Mouse (Mus musculus): Measurements from ENCODE around the gene Ctnna3. TPM values are rescaled to one million over a fixed set of nuclear protein-coding genes. Genes with fewer than 3 reads are reported as not detected.

Ctnna3 gene
- total and polyA plus RNA-seq, 2 experiments from 2014 or later = 0.63 to 1.0 TPM

- ATAC-seq (ENCODE audit: low FRiP score) (no peak), DNase-seq (ENCODE audit: low spot score) (no peak)
- no peaks in the 10 kb centered on the region for H3K4me1 ChIP-seq (ENCODE audit: insufficient read depth, low read length)
- H3K27me3 ChIP-seq (ENCODE audit: insufficient read depth, low read length) = no peaks in the 10 kb centered on the region
- no peak overlapping the region for H3K9ac ChIP-seq (replicated peaks; ENCODE audit: low read length, poor library complexity, severe bottlenecking)
- no peaks in the 10 kb centered on the region for H3K9me3 ChIP-seq (ENCODE audit: low read length)
- no peak overlapping the region for H3K4me2 ChIP-seq (ENCODE audit: low read depth, low read length, poor library complexity, severe bottlenecking)
- H3K36me3 ChIP-seq (ENCODE audit: insufficient read depth, low read length) = no peaks in the 10 kb centered on the region
- H3K4me3 ChIP-seq (ENCODE audit: low read depth, low read length) = no peak overlapping the region
- H3K27ac ChIP-seq (ENCODE audit: low read depth, low read length) = no peak overlapping the region
- no peak for TF ChIP-seq CTCF (IDR thresholded peaks at IDR 0.05)
Measured at GRCm38 (mm10) chr10:64438736-64439135, 1008.8 kb downstream of the Ctnna3 start.

GRCm38 (mm10) chr10:64448624-64449023, 1018.7 kb downstream of the Ctnna3 start:
- H3K27ac ChIP-seq (ENCODE audit: low read depth, low read length) = no peak overlapping the region
- no peaks in the 10 kb centered on the region for H3K36me3 ChIP-seq (ENCODE audit: insufficient read depth, low read length)
- no peaks in the 10 kb centered on the region for H3K27me3 ChIP-seq (ENCODE audit: insufficient read depth, low read length)
- H3K4me3 ChIP-seq (ENCODE audit: low read depth, low read length) = no peak overlapping the region
- no peaks in the 10 kb centered on the region for H3K4me1 ChIP-seq (ENCODE audit: insufficient read depth, low read length)
- ATAC-seq (ENCODE audit: low FRiP score) (no peak), DNase-seq (ENCODE audit: low spot score) (no peak)
- WGBS = 86% methylated on average over 2 of the region's 2 CpGs
- H3K4me2 ChIP-seq (ENCODE audit: low read depth, low read length, poor library complexity, severe bottlenecking) = no peak overlapping the region
- H3K9ac ChIP-seq (replicated peaks; ENCODE audit: low read length, poor library complexity, severe bottlenecking) = no peak overlapping the region
- no peaks in the 10 kb centered on the region for H3K9me3 ChIP-seq (ENCODE audit: low read length)
- no peak for TF ChIP-seq CTCF (IDR thresholded peaks at IDR 0.05)

GRCm38 (mm10) chr10:64483281-64483680, 1053.4 kb downstream of the Ctnna3 start:
- Histone ChIP-seq H3K4me2 (ENCODE audit: low read depth, low read length, poor library complexity, severe bottlenecking) (no peak overlapping the region), H3K36me3 (ENCODE audit: insufficient read depth, low read length) (no peaks in the 10 kb centered on the region), H3K9me3 (ENCODE audit: low read length) (no peaks in the 10 kb centered on the region), H3K4me1 (ENCODE audit: insufficient read depth, low read length) (no peaks in the 10 kb centered on the region), H3K27me3 (ENCODE audit: insufficient read depth, low read length) (no peaks in the 10 kb centered on the region), H3K9ac (replicated peaks; ENCODE audit: low read length, poor library complexity, severe bottlenecking) (no peak overlapping the region), H3K4me3 (ENCODE audit: low read depth, low read length) (no peak overlapping the region), H3K27ac (ENCODE audit: low read depth, low read length) (no peak overlapping the region)
- 79% methylated on average over 5 of the region's 5 CpGs for WGBS
- TF ChIP-seq CTCF (IDR thresholded peaks at IDR 0.05) = no peak
- no peak for DNase-seq (ENCODE audit: low spot score)
- ATAC-seq (ENCODE audit: low FRiP score) = no peak

- Histone ChIP-seq H3K9ac (replicated peaks; ENCODE audit: low read length, poor library complexity, severe bottlenecking) (no peak overlapping the region), H3K9me3 (ENCODE audit: low read length) (no peaks in the 10 kb centered on the region), H3K36me3 (ENCODE audit: insufficient read depth, low read length) (no peaks in the 10 kb centered on the region), H3K4me1 (ENCODE audit: insufficient read depth, low read length) (no peaks in the 10 kb centered on the region), H3K27ac (ENCODE audit: low read depth, low read length) (no peak overlapping the region), H3K4me2 (ENCODE audit: low read depth, low read length, poor library complexity, severe bottlenecking) (no peak overlapping the region), H3K27me3 (ENCODE audit: insufficient read depth, low read length) (no peaks in the 10 kb centered on the region), H3K4me3 (ENCODE audit: low read depth, low read length) (no peak overlapping the region)
- TF ChIP-seq CTCF (IDR thresholded peaks at IDR 0.05) = no peak
- no peak for ATAC-seq (ENCODE audit: low FRiP score)
- DNase-seq (ENCODE audit: low spot score) = no peak
Measured at GRCm38 (mm10) chr10:64489471-64489870, 1059.6 kb downstream of the Ctnna3 start.

GRCm38 (mm10) chr10:64543647-64544046, 1113.7 kb downstream of the Ctnna3 start:
- TF ChIP-seq CTCF (IDR thresholded peaks at IDR 0.05) = no peak
- ATAC-seq (ENCODE audit: low FRiP score) = no peak
- no peak overlapping the region for H3K4me2 ChIP-seq (ENCODE audit: low read depth, low read length, poor library complexity, severe bottlenecking)
- no peaks in the 10 kb centered on the region for H3K9me3 ChIP-seq (ENCODE audit: low read length)
- no peaks in the 10 kb centered on the region for H3K36me3 ChIP-seq (ENCODE audit: insufficient read depth, low read length)
- no peaks in the 10 kb centered on the region for H3K27me3 ChIP-seq (ENCODE audit: insufficient read depth, low read length)
- no peaks in the 10 kb centered on the region for H3K4me1 ChIP-seq (ENCODE audit: insufficient read depth, low read length)
- no peak overlapping the region for H3K4me3 ChIP-seq (ENCODE audit: low read depth, low read length)
- no peak overlapping the region for H3K27ac ChIP-seq (ENCODE audit: low read depth, low read length)
- no peak overlapping the region for H3K9ac ChIP-seq (replicated peaks; ENCODE audit: low read length, poor library complexity, severe bottlenecking)
- WGBS = 72% methylated on average over 3 of the region's 3 CpGs
- DNase-seq (ENCODE audit: low spot score) = peak; percentile 46

GRCm38 (mm10) chr10:64544389-64544788, 1114.5 kb downstream of the Ctnna3 start:
- Histone ChIP-seq H3K9me3 (ENCODE audit: low read length) (no peaks in the 10 kb centered on the region), H3K36me3 (ENCODE audit: insufficient read depth, low read length) (no peaks in the 10 kb centered on the region), H3K4me1 (ENCODE audit: insufficient read depth, low read length) (no peaks in the 10 kb centered on the region), H3K4me2 (ENCODE audit: low read depth, low read length, poor library complexity, severe bottlenecking) (no peak overlapping the region), H3K27me3 (ENCODE audit: insufficient read depth, low read length) (no peaks in the 10 kb centered on the region), H3K4me3 (ENCODE audit: low read depth, low read length) (no peak overlapping the region), H3K9ac (replicated peaks; ENCODE audit: low read length, poor library complexity, severe bottlenecking) (no peak overlapping the region), H3K27ac (ENCODE audit: low read depth, low read length) (no peak overlapping the region)
- WGBS = 32% methylated on average over 2 of the region's 2 CpGs
- no peak for TF ChIP-seq CTCF (IDR thresholded peaks at IDR 0.05)
- DNase-seq (ENCODE audit: low spot score) (peak; percentile 1), ATAC-seq (ENCODE audit: low FRiP score) (no peak)

Measured in midbrain, postnatal 0 days (tissue).